Mouse (Mus musculus): ENCODE results near the gene Afap1. TPM values are rescaled to one million over a fixed set of nuclear protein-coding genes. Genes with fewer than 3 reads are reported as not detected.

Afap1 gene
- 15.4 and 18.4 TPM in 2 replicates for polyA plus RNA-seq (2015; fragmentation: Nextera tagmentation; extraction: Ambion mirVana)

DNA sequence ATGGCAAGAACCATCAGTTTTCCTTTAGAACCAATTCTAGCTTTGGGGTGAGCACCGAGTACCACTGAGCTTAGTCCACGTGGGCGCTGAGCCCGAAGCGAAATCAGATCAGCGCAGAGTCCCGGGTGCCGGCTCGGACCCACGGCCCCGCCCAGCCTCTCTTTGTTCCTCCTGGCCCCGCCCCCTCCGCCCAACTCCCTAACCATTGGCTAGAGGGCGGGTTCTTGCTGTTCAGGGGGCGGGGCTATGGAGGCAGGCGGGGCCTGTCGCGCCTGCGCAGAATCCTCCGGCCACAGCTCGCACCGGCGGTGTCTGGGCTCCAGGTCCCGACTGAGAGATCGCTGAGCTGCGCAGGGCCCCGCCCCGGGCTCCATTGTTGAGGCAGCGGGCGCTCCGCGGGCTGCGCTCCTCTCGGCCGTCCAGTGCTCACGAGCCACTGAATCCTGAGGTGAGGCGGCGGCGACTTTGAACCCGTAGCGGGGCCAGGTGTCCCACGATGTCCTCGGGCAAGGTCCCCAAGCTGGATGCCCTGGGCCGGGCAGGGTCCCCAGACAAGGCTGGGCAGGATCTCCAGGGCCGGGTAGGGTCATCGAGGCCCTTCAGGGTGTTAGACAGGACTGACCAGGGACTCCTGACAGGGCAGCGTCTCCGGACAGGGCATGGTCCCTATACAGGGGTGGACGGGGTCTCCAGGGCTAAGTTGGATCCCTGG is at the start of gene Afap1:
Afap1 (plus strand) TSS at position 227 of the 712 bp plus-strand sequence.
- H3K36me3 ChIP-seq = no peaks in the 10 kb centered on the region
- peak within 1 kb of the TSS; percentile 90 for H3K4me2 ChIP-seq (replicated peaks)
- H3K4me1 ChIP-seq (replicated peaks) = peaks cover 30% of the 10 kb centered on the region
- no peaks in the 10 kb centered on the region for H3K27me3 ChIP-seq (replicated peaks)
- WGBS = under 1% methylated on average over 49 of the region's 49 CpGs
- peak within 1 kb of the TSS; percentile 76 for H3K27ac ChIP-seq
- peak; percentile 97 for ATAC-seq
- H3K9ac ChIP-seq = peak within 1 kb of the TSS; percentile 92
- H3K9me3 ChIP-seq = no peaks in the 10 kb centered on the region
- peak within 1 kb of the TSS; percentile 84 for H3K4me3 ChIP-seq (replicated peaks)

DNA sequence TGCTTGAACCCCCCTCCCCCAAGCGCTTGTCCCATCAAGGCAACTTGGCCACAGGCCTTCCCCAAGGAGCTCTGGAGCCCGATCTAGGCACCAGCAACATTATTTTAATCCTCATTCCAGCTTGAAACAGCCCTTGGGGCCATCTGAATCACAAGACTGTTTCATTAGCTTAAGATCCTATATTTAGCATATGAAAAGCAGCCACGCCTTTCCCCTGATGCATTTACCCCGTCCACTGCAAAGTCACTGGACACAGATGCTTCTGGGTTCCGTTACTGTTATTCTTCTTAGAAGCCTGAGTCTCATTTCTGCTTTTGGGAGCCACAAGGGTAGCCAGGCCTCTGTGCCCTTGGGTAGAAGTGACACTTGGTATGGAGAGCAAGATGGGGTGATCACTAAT is 41.6 kb upstream of the Afap1 start:
- Histone ChIP-seq H3K36me3 (no peaks in the 10 kb centered on the region), H3K9ac (no peak overlapping the region)
- 72% methylated on average over 5 of the region's 5 CpGs for WGBS

DNA sequence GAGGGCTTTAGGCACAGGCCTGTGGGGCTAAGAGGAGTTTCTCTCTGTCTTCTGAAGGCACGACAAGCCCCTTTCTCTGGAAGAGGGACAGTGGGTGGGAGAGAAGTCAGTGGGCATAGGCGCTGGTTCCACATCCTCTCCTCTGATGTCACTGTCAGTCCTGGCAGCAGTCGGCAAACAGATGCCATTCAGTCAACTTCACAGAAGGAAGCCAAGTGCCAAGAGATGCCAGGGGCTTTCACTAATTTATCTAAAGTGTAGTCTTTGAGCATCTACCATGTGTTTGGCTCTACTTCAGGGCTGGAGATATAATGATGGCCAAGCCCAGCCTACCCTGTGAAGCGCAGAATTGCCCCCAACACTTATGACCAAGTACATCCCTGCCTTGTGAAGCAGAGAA is 39.7 kb upstream of the Afap1 start:
- H3K4me1 ChIP-seq (replicated peaks) = no peaks in the 10 kb centered on the region
- WGBS = 87% methylated on average over 4 of the region's 4 CpGs
- H3K9ac ChIP-seq = no peak overlapping the region
- H3K4me3 ChIP-seq (replicated peaks) = no peak overlapping the region
- H3K27ac ChIP-seq = no peak overlapping the region
- no peak for ATAC-seq
- H3K27me3 ChIP-seq (replicated peaks) = no peaks in the 10 kb centered on the region
- H3K4me2 ChIP-seq (replicated peaks) = no peak overlapping the region
- no peaks in the 10 kb centered on the region for H3K36me3 ChIP-seq
- no peaks in the 10 kb centered on the region for H3K9me3 ChIP-seq

More for the DNA sequence above, 41.6 kb upstream of the Afap1 start:
- Histone ChIP-seq H3K4me2 (replicated peaks) (no peak overlapping the region), H3K27me3 (replicated peaks) (no peaks in the 10 kb centered on the region), H3K4me1 (replicated peaks) (no peaks in the 10 kb centered on the region), H3K27ac (no peak overlapping the region), H3K9me3 (no peaks in the 10 kb centered on the region), H3K4me3 (replicated peaks) (no peak overlapping the region)
- ATAC-seq = no peak

DNA sequence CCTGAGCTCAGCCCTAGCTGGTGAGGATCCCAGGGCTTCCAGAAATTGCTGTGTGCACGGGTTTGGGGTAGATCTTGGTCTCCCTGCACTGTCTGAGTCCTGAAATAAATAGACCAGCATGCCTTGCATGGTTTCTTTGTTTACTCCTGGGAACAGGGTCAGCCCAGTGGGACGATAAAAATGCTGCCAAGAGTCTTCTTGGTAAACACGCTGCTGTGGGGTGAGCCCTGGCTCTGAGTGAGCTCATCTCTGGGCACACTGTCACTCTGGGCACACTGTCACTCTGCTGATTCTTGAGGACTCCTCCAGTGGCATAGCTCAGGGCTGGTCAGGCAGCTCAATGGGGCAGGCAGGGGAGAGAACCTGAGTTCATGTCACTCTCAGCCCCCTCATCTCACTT is 36.9 kb upstream of the Afap1 start:
- H3K9ac ChIP-seq = no peak overlapping the region

DNA sequence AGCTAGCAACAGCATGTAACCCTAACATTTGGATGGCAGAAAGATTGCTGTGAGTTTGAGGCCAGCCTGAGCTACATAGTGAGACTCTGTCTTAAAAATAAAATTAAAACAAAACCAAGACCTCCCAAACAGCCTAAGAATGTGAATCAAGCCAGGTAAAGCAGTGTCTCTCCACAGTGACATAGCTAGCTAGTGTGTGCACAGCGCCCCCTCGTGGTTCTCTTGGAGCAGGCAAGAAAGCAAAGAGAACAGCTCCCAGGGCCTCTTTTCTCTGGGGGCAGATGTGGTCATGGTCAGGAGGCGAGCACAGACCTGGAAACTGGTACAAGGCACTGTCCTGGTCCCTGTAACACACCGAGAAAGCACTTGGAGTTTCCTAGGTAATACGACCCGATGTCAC is 35.0 kb upstream of the Afap1 start:
- Histone ChIP-seq H3K36me3 (no peaks in the 10 kb centered on the region), H3K27me3 (replicated peaks) (no peaks in the 10 kb centered on the region), H3K4me3 (replicated peaks) (no peak overlapping the region), H3K9me3 (no peaks in the 10 kb centered on the region), H3K9ac (no peak overlapping the region), H3K4me2 (replicated peaks) (no peak overlapping the region), H3K4me1 (replicated peaks) (no peaks in the 10 kb centered on the region), H3K27ac (no peak overlapping the region)
- ATAC-seq = peak; percentile 26; the same call in 1 of the 2 replicates
- WGBS = 20% methylated on average over 6 of the region's 6 CpGs

More for the DNA sequence above, 36.9 kb upstream of the Afap1 start:
- no peak overlapping the region for H3K27ac ChIP-seq
- WGBS = 9% methylated on average over 3 of the region's 3 CpGs
- no peak overlapping the region for H3K4me3 ChIP-seq (replicated peaks)
- no peaks in the 10 kb centered on the region for H3K4me1 ChIP-seq (replicated peaks)
- no peak for ATAC-seq
- H3K4me2 ChIP-seq (replicated peaks) = no peak overlapping the region
- no peaks in the 10 kb centered on the region for H3K36me3 ChIP-seq
- H3K9me3 ChIP-seq = no peaks in the 10 kb centered on the region
- no peaks in the 10 kb centered on the region for H3K27me3 ChIP-seq (replicated peaks)

DNA sequence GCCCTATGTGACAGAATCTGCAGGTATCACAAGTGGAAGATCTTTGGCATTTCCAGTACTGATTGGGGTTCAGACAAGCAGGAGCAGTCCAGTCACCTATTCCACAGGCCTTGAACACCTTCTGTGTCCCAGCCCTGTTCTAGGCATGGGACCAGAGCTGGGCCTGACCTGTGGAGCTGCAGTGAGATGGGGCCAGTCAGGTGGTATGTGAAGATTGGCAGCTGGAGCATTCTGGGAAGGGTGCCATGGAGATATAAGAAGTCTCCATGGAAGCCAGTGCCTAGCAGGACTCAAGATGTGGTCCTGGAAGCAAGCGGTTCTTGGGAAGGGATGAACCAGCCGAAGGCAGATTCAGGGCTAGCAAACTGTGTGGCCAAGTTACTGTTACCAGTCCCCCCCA is 31.7 kb upstream of the Afap1 start:
- no peaks in the 10 kb centered on the region for H3K27me3 ChIP-seq (replicated peaks)
- no peaks in the 10 kb centered on the region for H3K36me3 ChIP-seq
- H3K27ac ChIP-seq = no peak overlapping the region
- WGBS = 90% methylated on average over 2 of the region's 2 CpGs
- H3K9me3 ChIP-seq = no peaks in the 10 kb centered on the region
- ATAC-seq = no peak
- no peak overlapping the region for H3K9ac ChIP-seq
- no peak overlapping the region for H3K4me2 ChIP-seq (replicated peaks)
- no peak overlapping the region for H3K4me3 ChIP-seq (replicated peaks)
- no peaks in the 10 kb centered on the region for H3K4me1 ChIP-seq (replicated peaks)

DNA sequence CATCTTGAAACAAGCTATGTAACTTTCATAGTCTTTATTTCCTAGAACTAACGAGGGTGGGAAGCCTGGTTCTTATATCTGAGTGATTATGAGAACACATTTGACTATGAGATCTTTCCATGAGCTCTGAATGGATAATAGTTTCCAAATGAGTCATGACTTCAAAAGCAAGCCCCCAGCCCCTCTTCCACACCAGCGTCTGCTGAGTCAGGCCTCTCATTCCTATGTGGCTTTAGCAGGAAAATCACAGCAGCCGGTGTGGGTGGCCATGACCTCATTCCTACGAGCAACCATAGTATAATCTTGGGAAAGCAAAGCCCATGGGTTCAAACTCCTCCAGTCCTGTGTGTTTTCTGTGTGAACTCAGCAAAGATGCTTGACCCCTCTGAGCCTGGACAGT is 23.1 kb upstream of the Afap1 start:
- ATAC-seq = 0 out of 2 replicates have a peak, but pooled peaks have one; percentile 17
- Histone ChIP-seq H3K4me1 (replicated peaks) (no peaks in the 10 kb centered on the region), H3K27me3 (replicated peaks) (no peaks in the 10 kb centered on the region), H3K4me3 (replicated peaks) (no peak overlapping the region), H3K9ac (no peak overlapping the region), H3K4me2 (replicated peaks) (no peak overlapping the region), H3K36me3 (no peaks in the 10 kb centered on the region), H3K9me3 (no peaks in the 10 kb centered on the region), H3K27ac (no peak overlapping the region)
- WGBS = 73% methylated on average over 4 of the region's 4 CpGs

DNA sequence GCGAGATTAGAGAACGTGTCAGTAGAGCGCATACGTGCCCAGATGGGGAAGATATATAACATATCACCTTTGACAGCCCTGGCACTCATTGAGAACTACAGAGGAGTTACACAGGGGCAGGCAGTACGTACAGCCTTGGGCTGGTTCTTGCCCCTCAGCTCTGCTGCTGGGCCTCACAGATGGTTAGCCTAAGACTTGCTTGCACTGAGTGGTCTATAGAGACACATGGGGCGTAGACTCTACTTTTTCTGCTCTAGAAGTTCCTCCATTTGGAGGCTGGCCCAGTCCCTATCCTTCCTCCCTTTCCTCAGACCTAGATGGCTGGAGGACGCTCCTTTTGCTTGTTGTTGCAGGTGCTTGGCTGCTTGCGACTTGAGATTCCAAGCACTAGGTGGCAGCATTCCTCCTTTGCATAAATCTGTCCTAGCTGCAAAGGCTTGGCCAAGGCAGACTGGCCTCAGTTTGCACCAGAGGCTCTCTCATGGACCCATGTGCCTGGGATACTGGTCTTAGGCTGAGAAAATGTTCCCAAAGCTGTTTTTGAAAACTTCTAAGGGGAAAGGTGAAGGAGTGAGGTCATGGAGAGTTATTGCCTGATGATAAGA is 22.6 kb upstream of the Afap1 start:
- H3K27me3 ChIP-seq (replicated peaks) = no peaks in the 10 kb centered on the region
- WGBS = 57% methylated on average over 8 of the region's 8 CpGs
- no peak overlapping the region for H3K4me3 ChIP-seq (replicated peaks)

DNA sequence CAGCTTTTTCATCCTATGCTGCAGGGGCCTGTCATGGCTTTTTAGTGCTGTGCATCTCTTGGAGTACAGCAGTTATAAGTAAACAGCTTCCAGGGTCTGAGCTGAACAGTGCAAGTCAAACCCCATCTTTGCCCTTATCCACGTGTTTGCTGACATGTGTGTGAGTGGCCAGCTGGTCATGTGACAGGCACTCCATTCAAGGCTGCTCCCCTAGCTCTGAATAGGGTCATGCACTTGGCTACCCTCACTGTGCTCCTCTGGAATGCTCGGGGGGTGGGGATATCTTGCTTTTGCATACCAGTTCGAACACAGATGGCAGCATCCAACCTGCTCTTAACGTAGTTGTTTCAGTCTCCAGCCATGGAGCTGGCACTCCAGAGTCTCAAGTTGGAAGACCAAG is 19.7 kb upstream of the Afap1 start:
- Histone ChIP-seq H3K9ac (no peak overlapping the region), H3K4me1 (replicated peaks) (no peaks in the 10 kb centered on the region), H3K4me2 (replicated peaks) (no peak overlapping the region), H3K9me3 (no peaks in the 10 kb centered on the region), H3K36me3 (no peaks in the 10 kb centered on the region), H3K4me3 (replicated peaks) (no peak overlapping the region), H3K27ac (no peak overlapping the region), H3K27me3 (replicated peaks) (no peaks in the 10 kb centered on the region)
- 34% methylated on average over 4 of the region's 4 CpGs for WGBS
- no peak for ATAC-seq

More for the DNA sequence above, 22.6 kb upstream of the Afap1 start:
- Histone ChIP-seq H3K4me1 (replicated peaks) (no peaks in the 10 kb centered on the region), H3K4me2 (replicated peaks) (no peak overlapping the region), H3K9ac (no peak overlapping the region), H3K9me3 (no peaks in the 10 kb centered on the region), H3K27ac (no peak overlapping the region), H3K36me3 (no peaks in the 10 kb centered on the region)
- ATAC-seq = peak; percentile 81

DNA sequence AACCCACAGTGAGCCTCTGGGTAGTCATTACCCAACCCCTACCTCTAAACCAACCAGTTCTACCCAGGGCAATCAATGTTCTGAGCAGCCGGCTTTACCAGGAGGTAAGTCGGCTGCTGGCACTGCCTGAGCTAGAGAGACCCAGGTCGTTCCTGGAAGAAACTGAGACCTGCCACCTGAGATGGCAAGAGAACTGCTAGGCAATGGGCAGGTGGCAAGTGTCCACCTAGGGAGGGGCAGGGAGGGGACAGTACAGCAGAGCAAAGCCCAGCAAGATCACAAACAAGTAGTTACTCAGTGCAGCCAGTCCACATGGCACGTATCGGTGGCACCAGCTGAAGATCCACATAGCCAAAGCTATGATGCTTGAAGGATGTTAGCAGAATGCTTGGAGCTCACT is 16.9 kb upstream of the Afap1 start:
- Histone ChIP-seq H3K4me1 (replicated peaks) (no peaks in the 10 kb centered on the region), H3K27ac (no peak overlapping the region), H3K4me3 (replicated peaks) (no peak overlapping the region), H3K9me3 (no peaks in the 10 kb centered on the region), H3K9ac (no peak overlapping the region), H3K27me3 (replicated peaks) (no peaks in the 10 kb centered on the region), H3K4me2 (replicated peaks) (no peak overlapping the region), H3K36me3 (no peaks in the 10 kb centered on the region)
- ATAC-seq = no peak
- WGBS = 88% methylated on average over 5 of the region's 5 CpGs

DNA sequence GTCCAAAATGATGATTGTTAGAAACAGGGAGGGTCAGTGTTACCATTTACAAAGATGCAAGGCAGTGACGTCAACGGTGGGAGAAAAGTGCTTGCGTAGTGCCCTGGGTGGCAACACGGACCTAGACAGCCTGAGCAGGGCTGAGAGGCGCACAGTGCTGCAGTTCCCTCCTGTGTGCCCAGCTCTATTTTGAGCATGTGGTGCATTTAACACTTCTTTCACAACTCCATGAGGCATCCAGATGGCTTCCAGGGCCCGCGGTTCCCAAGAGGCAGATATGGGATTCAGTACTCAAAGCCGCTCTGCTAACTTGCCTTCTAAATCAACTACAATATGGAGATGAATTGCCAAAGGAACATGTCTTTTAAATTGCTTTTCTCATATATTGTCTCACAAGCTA is 13.9 kb upstream of the Afap1 start:
- H3K9ac ChIP-seq = no peak overlapping the region
- no peak for ATAC-seq
- 88% methylated on average over 8 of the region's 8 CpGs for WGBS

DNA sequence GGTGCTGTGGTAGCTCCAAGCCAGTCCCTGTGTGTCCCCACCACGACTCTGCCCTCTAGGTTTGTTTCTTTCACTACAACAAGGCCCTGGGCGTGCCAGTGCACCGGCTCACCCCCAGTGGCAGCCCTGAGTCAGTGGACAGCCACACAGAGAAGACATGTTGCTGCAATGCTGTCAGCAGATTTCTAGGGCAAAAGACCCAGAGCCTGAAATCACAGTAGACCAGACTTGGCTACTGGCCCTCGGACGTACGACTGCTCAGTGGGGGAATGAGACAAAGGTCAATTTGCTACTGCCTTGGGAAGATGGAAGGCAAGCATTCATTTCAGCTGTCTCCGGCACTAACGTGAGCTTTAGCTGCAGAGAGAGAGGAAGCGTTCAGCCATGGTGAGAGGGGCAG is 10.7 kb upstream of the Afap1 start:
- no peak overlapping the region for H3K27ac ChIP-seq
- H3K4me2 ChIP-seq (replicated peaks) = no peak overlapping the region
- no peak overlapping the region for H3K9ac ChIP-seq
- no peak overlapping the region for H3K4me3 ChIP-seq (replicated peaks)
- no peaks in the 10 kb centered on the region; the same call in 1 of the 2 replicates for H3K27me3 ChIP-seq (replicated peaks)
- ATAC-seq = no peak
- no peaks in the 10 kb centered on the region for H3K9me3 ChIP-seq
- no peaks in the 10 kb centered on the region for H3K4me1 ChIP-seq (replicated peaks)
- 51% methylated on average over 9 of the region's 9 CpGs for WGBS
- no peaks in the 10 kb centered on the region for H3K36me3 ChIP-seq

More for the DNA sequence above, 13.9 kb upstream of the Afap1 start:
- no peak overlapping the region for H3K27ac ChIP-seq
- no peaks in the 10 kb centered on the region for H3K36me3 ChIP-seq
- H3K4me3 ChIP-seq (replicated peaks) = no peak overlapping the region
- no peaks in the 10 kb centered on the region for H3K4me1 ChIP-seq (replicated peaks)
- H3K9me3 ChIP-seq = no peaks in the 10 kb centered on the region
- no peaks in the 10 kb centered on the region for H3K27me3 ChIP-seq (replicated peaks)
- no peak overlapping the region for H3K4me2 ChIP-seq (replicated peaks)

DNA sequence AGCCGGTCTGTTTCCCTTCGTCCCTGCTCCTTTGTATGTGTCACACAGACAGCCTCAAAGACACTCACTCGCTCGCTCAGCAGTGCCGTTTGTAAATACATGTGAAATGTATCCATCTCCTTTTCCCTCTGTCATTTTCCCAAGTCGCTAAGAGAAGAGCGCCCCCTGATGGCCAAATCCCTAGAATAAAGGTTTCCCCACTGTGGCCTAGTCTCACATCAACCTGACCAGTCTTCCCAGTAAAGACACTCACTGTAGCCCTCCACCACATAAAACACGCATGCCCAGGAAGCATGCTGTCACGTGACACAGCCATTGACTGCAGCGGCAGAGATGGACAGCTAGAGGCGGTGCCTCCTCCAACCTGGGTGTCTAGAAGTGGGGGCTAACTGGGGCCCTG is 8.9 kb upstream of the Afap1 start:
- Histone ChIP-seq H3K9ac (no peak overlapping the region; the same call in 1 of the 2 replicates), H3K9me3 (no peaks in the 10 kb centered on the region), H3K4me1 (replicated peaks) (no peaks in the 10 kb centered on the region), H3K4me2 (replicated peaks) (no peak overlapping the region), H3K27ac (no peak overlapping the region), H3K36me3 (no peaks in the 10 kb centered on the region), H3K4me3 (replicated peaks) (no peak overlapping the region), H3K27me3 (replicated peaks) (no peaks in the 10 kb centered on the region; the same call in 1 of the 2 replicates)
- 0 out of 2 replicates have a peak, but pooled peaks have one; percentile 24 for ATAC-seq
- 40% methylated on average over 11 of the region's 11 CpGs for WGBS

Measured in intestine, embryonic 15.5 days (tissue).